Mouse (Mus musculus) heart, postnatal 4 days (tissue): ENCODE data around the gene AI661453. TPM values are rescaled to one million over a fixed set of nuclear protein-coding genes. Genes with fewer than 3 reads are reported as not detected.

Source experiments
- DNase-seq: peaks from one replicate; pipeline ENCODE4 v3.0.0; 2021
- total RNA-seq, 2 experiments: library from RNA; stranded (reverse); gene quantifications; 2 replicates each; pipeline ENCODE4 v1.2.3; 2021

The AI661453 gene
- total RNA-seq, 2 experiments from 2014 or later = 2.2 to 3.5 TPM

DNA sequence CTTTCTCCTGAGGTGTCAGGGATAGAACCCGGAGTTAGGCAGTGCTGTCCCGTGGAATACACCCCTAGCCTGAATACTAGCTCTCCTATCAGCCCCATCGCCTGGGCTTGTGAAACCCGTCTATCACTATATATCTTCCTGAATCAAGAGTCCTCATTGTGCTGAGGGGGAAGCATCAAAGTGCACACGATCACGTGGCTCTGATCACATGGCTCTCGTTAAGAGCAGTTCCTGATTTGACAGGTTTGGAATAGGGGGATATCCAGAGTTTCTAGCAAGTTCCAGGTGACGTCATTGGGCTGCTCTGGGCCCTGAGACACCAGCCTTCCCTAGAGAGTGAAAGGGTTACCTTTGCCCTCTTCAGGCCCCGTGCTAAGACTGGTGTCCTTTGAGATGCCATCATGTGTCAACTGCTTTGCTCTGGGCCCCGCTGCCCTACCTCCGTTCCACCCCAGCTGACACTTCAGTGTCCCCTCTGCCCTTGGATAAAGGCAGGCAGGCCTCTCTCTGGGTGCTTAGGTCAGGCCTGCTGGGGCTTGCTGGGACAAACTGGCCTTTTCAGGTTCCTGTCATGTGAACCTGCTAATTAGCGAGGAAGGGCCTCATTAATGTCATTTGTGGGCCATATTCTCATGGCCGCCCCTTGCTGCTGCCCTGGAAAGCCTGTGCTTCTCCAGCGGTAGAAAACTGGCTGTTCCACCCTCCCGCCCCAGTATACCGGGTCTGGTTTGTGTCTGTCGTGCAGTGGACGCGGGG lies 5.1 kb downstream of the AI661453 start:
- DNase-seq = no peak

DNA sequence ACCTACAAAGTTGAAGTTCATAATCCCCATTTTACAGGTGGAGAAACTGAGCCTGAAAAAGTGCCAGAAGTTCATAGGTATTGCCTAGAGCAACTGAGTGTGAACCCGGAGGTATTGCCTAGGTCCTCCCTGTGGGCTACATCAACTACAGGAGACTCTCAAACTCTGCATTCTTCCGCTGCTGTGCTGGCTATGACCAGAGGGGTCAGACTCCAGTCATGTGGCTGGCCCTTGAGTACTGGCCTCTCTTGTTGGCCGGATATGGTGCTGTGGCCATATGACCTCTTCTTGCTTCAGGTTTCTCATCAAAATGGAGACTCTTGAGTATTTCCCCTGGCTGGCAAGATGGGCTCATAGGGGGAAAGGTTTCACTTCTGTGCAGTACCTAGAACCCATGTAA lies 5.9 kb downstream of the AI661453 start:
- no peak for DNase-seq

DNA sequence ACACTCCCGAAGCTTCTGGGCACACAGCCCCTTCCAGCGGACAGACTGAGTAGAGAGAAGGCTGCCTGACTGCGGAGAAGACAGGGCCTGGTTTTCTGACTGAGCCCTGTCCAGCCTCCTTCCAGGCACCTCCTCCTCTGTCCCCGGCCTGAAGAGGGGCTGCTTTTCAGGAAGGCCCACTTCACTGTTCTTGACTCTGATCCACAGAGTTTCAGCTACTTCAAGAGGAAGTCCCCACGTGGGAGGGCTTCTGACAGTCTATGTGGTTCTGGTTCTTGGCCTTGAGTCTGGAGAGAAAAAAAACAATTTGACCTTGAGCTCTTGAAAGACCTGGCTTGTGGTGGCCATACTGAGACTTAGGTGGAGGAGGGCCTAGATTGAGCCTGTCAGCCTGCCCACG lies 7.7 kb downstream of the AI661453 start:
- DNase-seq = no peak

DNA sequence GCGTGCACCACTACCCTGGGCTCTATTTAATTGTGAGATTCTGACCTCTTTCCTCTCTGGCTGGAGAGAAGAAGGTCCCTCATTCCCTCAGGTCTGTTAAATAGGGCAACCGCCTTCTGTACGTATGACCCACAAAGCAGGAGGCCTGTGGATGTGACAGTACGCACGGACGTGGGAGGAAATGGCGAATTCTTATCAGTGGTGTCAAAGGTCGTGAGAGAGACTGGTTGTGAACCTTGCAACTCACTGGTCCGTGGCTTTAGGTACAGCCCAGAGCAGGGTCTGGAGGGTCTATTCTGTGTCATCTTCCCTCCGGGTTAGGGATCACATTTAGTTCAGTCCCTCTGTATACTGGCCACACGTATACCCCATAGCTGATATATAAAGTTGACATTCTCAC lies 9.1 kb downstream of the AI661453 start:
- DNase-seq = no peak

DNA sequence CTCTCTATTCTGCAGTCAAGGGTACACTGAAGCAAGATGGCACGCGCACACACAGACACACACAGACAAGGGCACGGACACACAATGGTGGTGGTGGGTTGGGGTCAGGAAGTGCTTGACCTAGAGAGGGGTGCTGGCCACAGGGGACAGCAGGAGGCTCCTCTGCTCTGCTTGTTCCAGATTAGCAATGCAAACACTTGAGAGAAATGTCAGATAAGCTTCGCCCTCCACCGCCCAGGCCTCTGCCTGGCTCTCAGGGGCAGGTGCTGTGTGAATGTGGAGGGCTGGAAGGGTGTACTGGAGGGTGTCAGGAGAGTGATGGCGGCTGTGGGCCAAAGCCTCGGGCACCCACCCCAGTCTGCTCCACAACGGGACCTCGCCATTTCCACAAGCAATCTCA lies 9.6 kb downstream of the AI661453 start:
- DNase-seq = peak; percentile 48

DNA sequence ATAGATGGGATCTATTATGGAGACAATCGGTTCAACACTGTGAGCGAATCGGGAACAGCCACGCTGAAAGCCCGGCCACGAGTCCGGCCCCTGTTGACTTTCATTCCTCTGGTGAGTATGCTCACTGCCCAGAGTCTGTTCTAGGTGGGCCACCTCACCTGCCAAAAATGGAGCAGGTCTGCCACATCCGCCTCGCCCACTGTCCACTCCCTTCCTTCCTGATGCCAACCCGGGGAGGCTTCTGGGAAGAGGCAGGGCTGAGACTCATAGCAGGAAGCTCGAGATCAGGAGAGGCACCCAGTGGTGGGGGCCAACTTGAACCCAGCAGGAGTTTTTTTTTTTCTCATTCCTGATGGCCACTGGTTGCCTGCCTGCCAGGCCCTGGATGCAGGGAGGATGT lies 10.1 kb downstream of the AI661453 start:
- no peak for DNase-seq

DNA sequence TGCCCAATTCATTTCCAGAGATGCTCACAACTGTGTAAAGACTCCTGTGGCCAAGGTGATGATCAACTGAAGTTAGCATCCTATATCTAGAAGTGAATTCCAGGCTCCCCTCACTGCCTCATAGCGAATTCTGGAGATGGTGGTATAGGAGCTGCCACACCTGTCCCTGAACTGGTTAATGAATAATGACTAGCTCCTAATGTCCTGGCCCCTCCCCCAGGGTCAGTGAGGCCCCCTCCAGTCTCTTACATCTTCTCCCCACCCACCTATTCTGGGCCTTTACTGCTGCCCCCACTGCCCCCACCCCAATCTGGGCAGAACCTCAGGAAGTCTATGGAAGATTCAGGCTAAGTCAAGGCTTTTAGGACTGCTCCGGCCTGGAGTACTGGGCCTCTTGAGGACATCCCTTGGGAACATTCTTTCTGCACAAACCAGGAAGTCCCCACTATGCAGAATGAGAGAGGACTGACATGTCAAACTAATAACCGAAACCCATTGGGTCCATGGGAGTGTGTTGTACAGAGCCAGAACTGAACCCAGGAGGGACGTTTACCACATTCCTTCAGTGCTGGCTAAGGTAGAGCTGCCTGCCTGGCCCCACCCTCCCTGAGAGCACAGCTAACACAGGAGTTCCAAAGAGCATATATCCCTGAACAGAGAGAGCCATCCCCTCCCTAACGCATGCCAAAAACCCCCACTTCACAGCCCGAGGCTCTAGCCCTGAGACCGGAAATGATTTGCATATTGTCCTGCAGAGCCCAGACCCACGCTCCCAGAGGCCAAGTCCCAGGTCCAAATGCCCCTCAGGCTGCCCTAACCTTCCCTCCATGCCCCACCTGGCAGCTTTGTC lies 12.3 kb downstream of the AI661453 start:
- DNase-seq = no peak

DNA sequence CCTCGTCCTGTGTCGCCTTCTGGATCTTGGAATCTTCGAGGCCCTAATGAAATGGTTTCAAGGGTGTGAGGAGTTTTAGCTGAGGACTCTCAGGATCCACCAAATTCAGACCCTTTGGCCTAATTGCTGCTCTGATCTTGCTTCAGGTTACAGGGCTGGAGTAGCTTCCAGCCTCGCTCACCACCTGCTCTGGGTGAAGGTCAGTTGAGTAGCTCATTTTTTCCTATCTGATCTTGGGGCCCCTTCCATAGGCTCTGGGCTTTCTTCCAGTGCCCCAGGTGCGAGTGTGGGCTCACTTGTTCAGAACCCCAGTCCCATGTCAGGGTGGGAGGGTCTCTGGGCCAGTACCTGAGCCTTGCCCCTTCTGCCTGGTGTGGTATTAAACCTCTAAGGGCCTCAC lies 13.0 kb downstream of the AI661453 start:
- no peak for DNase-seq

DNA sequence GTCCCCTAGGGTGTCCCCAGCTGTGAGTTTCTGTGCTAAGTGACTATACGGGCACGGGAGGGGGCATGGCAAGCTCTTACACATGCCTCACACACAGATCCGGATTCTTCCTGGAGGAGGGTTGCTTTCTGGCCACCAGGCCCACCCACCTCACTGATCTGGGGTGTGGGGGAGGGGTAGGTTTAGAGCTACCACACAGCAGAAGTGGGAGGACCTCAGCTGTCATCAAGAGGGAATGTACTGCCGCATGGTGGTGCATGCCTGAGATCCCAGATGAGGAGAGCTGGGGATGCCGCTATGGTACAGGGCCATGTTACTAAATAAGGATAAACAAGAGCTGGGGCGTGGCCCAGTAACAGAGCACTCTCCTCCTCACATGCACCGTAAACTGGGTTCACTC lies 13.8 kb downstream of the AI661453 start:
- peak; percentile 52 for DNase-seq

DNA sequence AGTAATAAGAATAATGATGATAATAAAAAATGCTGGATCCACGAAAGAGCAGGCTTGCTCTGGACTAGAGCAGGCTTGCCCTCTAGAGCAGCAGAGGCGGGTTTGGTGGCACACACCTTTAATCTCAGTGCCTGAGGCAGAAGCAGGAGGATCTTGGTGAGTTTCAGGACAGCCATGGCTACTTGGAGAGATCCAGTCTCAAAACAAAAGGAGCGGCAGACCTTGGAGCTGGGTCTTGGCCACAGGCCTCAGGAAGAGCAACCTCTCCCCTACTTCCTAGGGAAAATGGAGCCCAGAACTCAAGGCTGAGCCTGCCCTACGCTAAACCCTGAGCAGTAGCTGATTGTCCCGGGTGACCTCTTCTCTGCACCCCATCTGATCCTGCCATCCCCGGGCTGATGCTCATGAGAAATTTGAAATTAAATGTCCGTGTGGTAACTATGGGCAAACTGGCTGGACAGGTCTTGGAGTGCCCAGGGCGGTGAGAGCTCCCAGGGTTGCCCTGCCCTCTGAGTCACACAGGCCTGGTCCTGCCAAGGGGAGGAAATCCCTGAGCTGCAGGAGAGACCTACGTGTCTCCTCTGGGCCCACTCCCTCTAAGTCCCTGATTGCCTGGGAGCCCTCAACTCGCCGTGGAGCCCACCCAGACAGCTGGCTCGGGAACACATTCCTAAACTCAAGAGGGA lies 14.6 kb downstream of the AI661453 start:
- no peak for DNase-seq

DNA sequence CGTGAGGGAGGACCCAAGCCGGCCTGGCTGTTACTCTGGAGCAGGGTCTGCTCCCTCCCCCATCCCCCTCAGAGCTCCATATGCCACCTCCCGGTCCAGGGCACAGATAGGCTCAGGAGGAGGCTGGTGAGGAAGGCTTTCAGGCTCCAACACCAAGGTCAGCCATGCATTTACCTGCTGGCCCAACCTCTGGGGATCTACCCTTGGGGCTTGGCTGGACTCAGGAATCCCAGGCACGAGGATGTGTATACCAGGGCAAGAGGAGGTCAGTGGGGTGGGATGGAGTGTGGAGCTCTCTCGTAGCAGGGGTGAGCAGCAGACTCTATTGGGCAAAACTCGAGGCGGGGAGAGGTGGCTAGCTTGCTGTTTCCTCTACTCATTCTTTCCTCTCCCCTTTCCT lies 16.5 kb downstream of the AI661453 start:
- no peak for DNase-seq

DNA sequence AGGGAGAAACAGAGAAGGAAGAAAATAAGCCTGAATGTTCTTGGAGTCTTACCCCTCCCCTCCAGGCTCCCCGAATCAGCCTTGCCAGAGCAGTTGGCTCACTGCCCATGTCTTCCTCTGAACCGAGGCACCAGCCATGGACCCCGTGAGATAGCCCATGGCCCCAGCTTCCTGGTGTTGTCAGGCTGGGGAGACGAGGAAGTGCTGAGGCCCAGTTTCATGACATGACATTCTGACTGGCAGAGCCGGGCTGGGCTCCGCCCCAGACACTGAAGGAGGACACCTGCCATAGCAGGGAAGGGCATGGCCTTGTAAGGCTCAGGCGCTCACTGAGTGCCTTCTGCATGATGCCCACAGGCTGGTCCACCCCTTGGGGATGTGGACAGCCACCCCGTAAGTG lies 18.3 kb downstream of the AI661453 start:
- no peak for DNase-seq

DNA sequence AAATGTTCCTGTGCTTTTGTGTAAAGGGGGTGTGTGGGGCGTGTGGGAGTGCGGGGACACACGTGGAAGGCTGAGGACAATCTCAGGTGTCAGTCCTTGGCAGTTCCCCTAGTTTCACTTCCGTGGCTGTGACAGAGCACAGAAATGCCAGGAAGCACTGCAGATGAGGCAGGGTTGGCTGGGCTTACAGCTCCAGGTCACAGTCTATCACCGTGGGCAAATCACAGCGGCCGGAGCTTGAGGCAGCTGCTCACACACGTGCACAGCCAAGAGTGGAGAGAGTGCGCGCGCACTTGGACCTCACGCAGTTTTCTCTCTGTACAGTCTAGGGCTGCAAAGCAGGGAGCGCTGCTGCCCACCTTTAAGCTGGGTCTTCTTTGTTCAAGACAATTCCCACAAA lies 21.9 kb downstream of the AI661453 start:
- DNase-seq = no peak

DNA sequence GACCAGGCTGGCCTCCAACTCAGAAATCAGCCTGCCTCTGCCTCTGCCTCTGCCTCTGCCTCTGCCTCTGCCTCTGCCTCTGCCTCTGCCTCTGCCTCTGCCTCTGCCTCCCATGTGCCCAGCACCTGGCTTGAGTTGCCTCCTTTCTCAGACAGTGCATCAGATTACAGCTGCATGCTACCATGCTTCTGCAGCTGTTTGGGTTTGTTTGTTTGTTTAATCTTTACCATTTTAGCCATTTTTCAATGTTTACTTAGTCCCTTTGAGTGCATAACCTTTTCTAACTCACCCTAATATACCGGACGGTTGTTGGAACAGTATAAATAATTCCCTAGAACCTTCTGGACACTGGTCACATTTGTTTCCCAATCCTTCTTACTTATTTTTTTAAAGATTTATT lies 22.5 kb downstream of the AI661453 start:
- DNase-seq = no peak

DNA sequence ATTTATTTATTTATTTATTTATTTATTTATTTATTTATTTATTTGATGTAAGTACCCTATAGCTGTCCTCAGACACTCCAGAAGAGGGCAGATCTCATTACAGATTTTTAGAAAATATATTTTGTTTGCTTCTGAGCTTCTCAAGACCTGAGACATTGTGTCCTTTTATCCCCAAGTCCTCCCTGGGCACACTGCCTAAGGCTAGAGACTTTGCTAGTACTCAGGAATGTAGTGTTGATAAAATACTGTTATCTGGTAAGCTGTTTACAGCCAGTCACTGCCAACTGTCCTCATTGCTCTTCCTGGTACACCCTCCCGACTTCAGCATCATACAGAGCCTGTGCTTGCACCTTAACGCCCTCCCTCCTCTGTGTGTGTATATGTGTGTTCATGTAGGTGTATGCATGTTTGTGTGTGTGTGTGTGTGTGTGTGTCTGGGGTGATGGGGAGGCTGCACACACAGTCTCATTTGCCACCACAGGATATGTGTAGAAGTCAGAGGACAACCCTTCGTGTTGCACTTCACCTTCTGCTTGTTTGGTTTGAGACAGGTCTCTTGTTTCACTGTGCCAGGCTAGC lies 23.0 kb downstream of the AI661453 start:
- DNase-seq = no peak

DNA sequence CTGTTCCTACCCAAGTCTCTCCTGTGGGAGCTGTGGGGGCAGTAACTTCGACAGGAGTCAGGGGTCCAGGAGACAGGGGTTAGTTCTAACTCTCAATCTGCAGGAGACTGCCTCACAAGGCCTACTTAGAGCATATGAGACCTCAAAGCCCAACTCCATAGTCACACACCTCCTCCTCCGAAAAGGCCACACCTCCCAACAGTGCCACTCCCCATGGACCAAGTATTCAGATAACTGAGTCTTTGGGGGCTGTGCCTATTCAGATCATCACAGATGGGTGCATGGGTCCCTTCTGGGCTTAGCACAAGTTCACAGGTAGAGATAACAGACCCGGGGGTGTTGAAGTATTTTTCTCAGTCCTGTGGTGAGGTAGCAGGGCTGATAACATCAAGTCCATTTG lies 25.3 kb downstream of the AI661453 start:
- DNase-seq = no peak

DNA sequence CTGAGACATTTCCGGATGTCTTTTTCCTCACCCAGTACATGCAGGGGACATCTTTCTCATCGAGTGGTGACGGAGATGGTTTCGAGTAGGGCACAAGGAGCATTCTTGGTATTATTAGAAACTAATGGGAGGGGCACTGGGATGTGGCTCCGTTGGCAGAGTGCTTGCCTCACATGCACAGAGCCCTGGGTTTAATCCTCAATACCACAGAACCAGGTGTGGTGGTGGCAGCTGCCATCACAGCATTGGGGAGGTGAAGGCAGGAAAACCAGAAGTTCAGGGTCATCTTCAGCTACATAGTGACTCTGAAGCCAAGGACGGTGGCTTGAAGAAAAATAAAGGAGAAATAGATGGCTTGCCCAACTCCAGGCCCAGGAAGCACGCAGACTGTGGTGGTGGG lies 25.8 kb downstream of the AI661453 start:
- no peak for DNase-seq

DNA sequence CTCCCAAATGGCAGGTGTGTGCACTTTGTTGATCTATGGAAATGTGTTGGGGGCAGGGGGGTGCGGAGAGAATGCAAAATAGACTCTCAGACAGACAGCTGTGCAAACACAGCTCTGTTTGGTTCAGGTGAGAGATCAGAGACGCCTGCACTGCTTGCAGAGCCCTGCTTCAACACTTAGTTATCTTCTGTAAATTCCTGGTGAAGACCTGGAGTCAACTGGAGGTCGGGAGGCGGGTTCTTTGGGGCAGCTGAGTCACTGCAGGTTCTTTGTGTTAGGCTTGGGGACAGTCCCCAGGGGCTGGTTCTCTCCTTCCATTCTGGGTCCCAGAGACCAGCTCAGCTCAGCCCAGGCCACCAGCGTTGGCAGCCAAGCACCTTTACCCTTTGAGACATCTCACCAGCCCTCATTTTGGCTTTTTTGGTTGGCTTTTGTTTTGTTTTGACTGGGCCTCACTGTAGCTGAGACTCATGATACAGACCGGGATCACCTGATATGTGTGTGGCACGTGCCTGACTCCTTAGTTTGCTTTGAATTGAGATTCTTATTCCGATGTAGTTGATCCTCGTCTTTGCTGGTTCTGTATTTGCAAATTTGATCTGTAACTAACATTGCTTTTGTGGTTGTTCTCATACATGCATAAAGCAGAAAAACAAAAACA lies 26.4 kb downstream of the AI661453 start:
- DNase-seq = no peak

DNA sequence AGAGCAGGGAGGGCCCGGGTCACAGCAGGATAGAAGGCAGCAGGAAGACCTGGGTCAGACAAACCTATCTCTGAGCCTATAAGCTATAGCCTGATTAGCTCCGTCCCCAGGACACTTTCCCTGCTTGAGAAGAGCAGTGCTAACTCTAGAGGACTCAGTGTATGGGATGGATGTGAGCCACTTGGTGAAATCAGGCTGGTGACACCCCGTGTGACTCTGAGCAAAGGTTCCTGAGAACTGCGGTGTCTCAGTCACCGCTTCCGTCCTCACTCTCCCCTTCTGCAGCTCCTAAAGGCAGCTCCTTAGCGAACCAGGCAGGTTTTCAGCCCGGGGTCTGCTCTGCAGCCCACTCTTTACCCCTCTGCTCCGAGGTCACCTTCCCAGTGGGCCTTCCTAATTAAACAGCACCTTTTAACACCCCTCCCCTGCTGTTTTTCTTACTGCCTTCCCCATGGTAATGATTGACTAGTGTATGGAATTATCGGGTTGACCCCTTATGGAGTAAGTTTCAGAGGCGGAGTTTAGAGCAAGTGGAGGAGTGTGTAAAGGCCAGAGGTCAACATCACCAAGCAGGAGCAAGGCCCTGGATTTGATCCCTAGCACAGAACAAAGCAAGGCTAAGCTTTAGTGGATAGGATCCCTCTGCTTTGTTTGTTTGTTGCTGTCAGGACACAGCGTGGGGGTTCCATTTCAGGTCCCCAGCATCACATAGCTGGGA lies 28.0 kb downstream of the AI661453 start:
- no peak for DNase-seq

DNA sequence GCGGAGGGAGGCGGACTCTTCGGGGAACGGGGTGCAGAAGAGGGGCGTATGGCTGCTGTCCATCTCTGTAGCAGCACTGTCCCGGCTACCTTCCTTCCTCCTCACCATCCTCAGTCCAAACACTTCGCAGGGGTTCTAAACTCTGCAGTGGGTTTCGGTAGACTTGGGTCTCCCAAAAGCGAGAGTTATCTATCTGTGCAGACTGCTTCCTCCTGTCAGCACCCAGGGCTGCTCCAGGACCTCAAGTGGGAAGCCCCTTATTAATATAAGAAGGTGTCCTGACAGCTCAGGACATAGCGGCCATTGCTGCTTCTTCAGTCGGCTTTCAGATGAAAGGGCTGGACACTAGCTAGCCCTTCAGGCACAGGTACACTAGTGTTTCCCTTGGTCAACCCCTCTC lies 28.6 kb downstream of the AI661453 start:
- no peak for DNase-seq

DNA sequence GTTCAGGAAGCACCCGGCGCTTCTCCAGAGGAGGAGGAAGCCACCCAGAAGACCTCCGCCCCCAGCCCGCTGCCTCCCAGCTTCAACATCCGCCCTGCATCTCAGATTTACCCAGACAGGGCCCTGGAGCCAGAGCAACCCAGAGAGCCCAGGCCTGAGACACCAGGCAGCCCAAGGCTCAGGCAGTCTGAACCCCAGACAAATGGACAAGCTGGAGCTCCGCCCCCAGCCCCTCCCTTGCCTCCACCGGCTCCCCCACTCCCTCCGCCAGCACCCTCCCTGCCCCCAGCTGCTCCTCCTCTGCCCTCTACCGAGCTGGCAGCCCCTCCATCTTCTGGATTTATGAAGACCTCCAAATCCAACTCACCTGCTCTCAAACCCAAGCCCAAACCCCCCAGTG lies 29.9 kb downstream of the AI661453 start:
- no peak for DNase-seq

DNA sequence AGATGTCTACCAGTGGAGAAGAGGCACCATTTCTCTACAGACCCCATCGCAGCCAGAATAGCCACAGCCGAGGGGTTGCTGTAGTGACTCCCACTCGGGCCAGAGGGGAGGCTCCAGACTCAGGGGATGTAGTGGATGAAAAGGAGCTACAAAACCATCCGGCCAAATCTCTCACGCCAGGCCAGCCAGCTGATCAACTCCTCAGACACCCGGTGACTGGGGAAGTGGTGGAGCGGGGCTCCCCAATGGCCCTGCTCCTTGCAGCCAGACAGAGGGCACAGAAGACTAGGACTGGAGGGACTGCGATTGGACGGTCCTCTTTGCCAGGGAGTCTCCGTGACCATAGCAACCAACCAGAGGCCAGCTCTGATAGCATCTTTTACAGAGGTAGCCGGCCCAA lies 31.2 kb downstream of the AI661453 start:
- no peak for DNase-seq
